Mouse (Mus musculus) liver, adult 2 months (tissue): ENCODE data around the gene Rps3.

Experiments
- CTCF ChIP-seq: fragments of 200-500 bp; IDR thresholded peaks from 2 replicates; pipeline ENCODE4 v1.5.1; 2011; ENCODE audit warnings: low read depth, low read length, control low read depth
- POLR2A ChIP-seq: fragments of 200-500 bp; IDR thresholded peaks from 2 replicates; pipeline ENCODE4 v1.6.1; 2011; ENCODE audit warnings: low read length, control low read depth; ENCODE audit not compliant: insufficient read depth; ENCODE audit errors: extremely low read depth

DNA sequence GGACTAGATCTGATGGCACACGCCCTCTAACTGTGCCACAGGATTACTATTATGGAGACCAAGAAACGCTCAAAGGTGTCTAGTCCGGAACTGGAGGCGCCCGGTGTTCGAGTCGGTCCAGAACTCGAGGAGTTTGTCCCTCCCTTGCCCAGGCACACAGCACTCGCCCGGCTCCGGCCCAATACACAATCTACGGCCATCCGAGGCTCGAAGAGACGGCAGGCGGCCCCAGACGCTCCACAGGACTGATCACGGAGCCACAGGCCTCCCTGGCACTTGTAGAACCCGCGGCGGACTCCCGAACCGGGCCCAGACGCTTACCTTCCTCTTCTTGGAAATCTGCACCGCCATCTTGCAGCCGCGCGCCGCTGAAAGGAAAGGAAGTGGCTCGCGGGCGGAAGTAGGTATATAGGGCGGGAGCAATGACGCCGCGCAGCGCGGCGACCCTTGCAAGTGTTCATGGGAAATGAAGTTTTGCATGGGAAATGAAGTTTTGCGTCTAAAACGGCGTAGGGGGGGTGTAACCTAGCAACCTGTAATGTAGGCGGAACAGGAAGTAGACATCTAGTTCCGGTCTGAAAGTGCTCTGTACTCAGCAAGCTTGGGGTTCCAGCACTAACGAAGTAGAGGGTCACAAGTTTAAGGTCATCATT, at the start of gene Rps3:
- TF ChIP-seq POLR2A (peak; percentile 87), CTCF (no peak)
